Comparison of ENCODE assay signal across 18 mouse cellular contexts in the genomic region with DNA sequence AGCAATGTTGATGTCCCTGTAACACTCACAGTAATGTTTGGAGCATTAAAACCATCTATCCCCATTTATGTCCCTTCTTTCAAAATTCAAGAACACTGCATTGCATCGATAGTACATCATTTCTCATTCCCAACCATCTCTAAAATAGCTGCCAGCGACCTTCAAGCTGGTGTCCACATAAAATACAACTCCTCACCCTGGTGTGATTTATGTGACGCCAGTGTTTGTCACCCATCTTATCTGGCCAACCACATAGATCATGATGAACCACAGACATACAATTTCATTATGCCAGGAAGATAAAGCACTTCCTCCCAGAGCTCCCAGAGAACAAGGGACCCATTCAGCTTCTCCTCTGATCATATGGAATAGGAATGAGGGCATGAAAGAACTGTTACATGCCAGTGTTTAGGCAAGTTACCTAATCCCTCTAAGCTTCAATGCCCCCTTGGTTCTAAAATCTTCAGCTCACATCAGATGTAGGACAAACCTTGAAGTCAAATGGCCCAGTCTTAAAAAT.
A peak's percentile ranks its signal among the peaks of the same experiment; 100 is the strongest.
DNase-seq lines count a peak whose midpoint lies in the region.
"Had no signal": no experiment of that assay in that cellular context is flagged by ENCODE, and none has a peak within 500 bp of the region (broad histone marks: within the 10 kb centered on the region; RNA-seq: fewer than 3 reads in every experiment).

No protein-coding gene starts in this region.

- DNase-seq in embryo, embryonic 10 days (ENCODE audit: low spot score): peak; percentile 12
- no peak for DNase-seq in embryo, embryonic 11 days
- peak; percentile 74 for DNase-seq in retina, postnatal 1 day
- DNase-seq in retina, embryonic 14.5 days (ENCODE audit: low spot score): no peak
- peak; percentile 21 for DNase-seq in adrenal gland, postnatal 14 days
- DNase-seq in urinary bladder, postnatal 4 days (ENCODE audit: low spot score in 2 of 2): no peak
- no peak for DNase-seq in gastrocnemius, postnatal 4 days (ENCODE audit: low spot score in 2 of 2)
- DNase-seq: B cell, adult 2 months; cerebellum, adult 8-10 months; cerebellum, postnatal 25 days; gastrocnemius, postnatal 10 days; heart, postnatal 36 days; kidney, adult 8-10 months; kidney, postnatal 4 days; left cerebral cortex, postnatal 4 days; liver, postnatal 0 days; thymus, adult 2 months; thymus, postnatal 36 days had no signal

Comparison
In these comparisons a context has a peak if more than half of its experiments do, and no peak if none do; other contexts are left out.
1. DNase-seq: peak in embryo, embryonic 10 days (single experiment), retina, postnatal 1 day (single experiment) and adrenal gland, postnatal 14 days (single experiment); none in embryo, embryonic 11 days (single experiment), retina, embryonic 14.5 days (single experiment), urinary bladder, postnatal 4 days (0 of 2) and gastrocnemius, postnatal 4 days (0 of 2).